Mouse (Mus musculus): Measurements from ENCODE around the gene Dnah6. TPM values are rescaled to one million over a fixed set of nuclear protein-coding genes. Genes with fewer than 3 reads are reported as not detected.

Dnah6 gene
- total and polyA plus RNA-seq, 2 experiments from 2014 or later: 0.22 to 2.2 TPM

GRCm38 (mm10) chr6:73072093-73072786, 149.2 kb downstream of the Dnah6 start:
- Histone ChIP-seq H3K36me3 (ENCODE audit: insufficient read depth, low read length) (no peaks in the 10 kb centered on the region), H3K27ac (ENCODE audit: low read depth, low read length) (no peak overlapping the region), H3K4me3 (ENCODE audit: low read depth, low read length) (no peak overlapping the region), H3K4me1 (ENCODE audit: insufficient read depth, low read length) (no peaks in the 10 kb centered on the region), H3K9ac (replicated peaks; ENCODE audit: low read length, poor library complexity, severe bottlenecking) (no peak overlapping the region), H3K4me2 (ENCODE audit: low read depth, low read length, poor library complexity, severe bottlenecking) (no peak overlapping the region), H3K9me3 (ENCODE audit: low read length) (no peaks in the 10 kb centered on the region), H3K27me3 (ENCODE audit: insufficient read depth, low read length) (no peaks in the 10 kb centered on the region)
- ATAC-seq (ENCODE audit: low FRiP score): no peak
- no peak for TF ChIP-seq CTCF (IDR thresholded peaks at IDR 0.05)
- no peak for DNase-seq (ENCODE audit: low spot score)
- 79% methylated on average over 3 of the region's 3 CpGs for WGBS

GRCm38 (mm10) chr6:73071214-73071613, 150.2 kb downstream of the Dnah6 start:
- Histone ChIP-seq H3K9ac (replicated peaks; ENCODE audit: low read length, poor library complexity, severe bottlenecking) (no peak overlapping the region), H3K36me3 (ENCODE audit: insufficient read depth, low read length) (no peaks in the 10 kb centered on the region), H3K4me2 (ENCODE audit: low read depth, low read length, poor library complexity, severe bottlenecking) (no peak overlapping the region), H3K4me1 (ENCODE audit: insufficient read depth, low read length) (no peaks in the 10 kb centered on the region), H3K9me3 (ENCODE audit: low read length) (no peaks in the 10 kb centered on the region), H3K27me3 (ENCODE audit: insufficient read depth, low read length) (no peaks in the 10 kb centered on the region), H3K4me3 (ENCODE audit: low read depth, low read length) (no peak overlapping the region), H3K27ac (ENCODE audit: low read depth, low read length) (no peak overlapping the region)
- WGBS: 80% methylated on average over 3 of the region's 3 CpGs
- no peak for DNase-seq (ENCODE audit: low spot score)
- TF ChIP-seq CTCF (IDR thresholded peaks at IDR 0.05): no peak
- no peak for ATAC-seq (ENCODE audit: low FRiP score)

- H3K9me3 ChIP-seq (ENCODE audit: low read length): no peaks in the 10 kb centered on the region
- WGBS: 79% methylated on average over 6 of the region's 6 CpGs
- no peaks in the 10 kb centered on the region for H3K27me3 ChIP-seq (ENCODE audit: insufficient read depth, low read length)
- no peak for TF ChIP-seq CTCF (IDR thresholded peaks at IDR 0.05)
- H3K4me1 ChIP-seq (ENCODE audit: insufficient read depth, low read length): no peaks in the 10 kb centered on the region
- no peak for DNase-seq (ENCODE audit: low spot score)
- no peak overlapping the region for H3K9ac ChIP-seq (replicated peaks; ENCODE audit: low read length, poor library complexity, severe bottlenecking)
- no peak overlapping the region for H3K27ac ChIP-seq (ENCODE audit: low read depth, low read length)
- no peak overlapping the region for H3K4me2 ChIP-seq (ENCODE audit: low read depth, low read length, poor library complexity, severe bottlenecking)
- ATAC-seq (ENCODE audit: low FRiP score): no peak
- H3K36me3 ChIP-seq (ENCODE audit: insufficient read depth, low read length): no peaks in the 10 kb centered on the region
- no peak overlapping the region for H3K4me3 ChIP-seq (ENCODE audit: low read depth, low read length)
Observed at GRCm38 (mm10) chr6:73070663-73071062, 150.8 kb downstream of the Dnah6 start.

- Histone ChIP-seq H3K4me1 (ENCODE audit: insufficient read depth, low read length) (no peaks in the 10 kb centered on the region), H3K4me2 (ENCODE audit: low read depth, low read length, poor library complexity, severe bottlenecking) (no peak overlapping the region), H3K9me3 (ENCODE audit: low read length) (no peaks in the 10 kb centered on the region), H3K36me3 (ENCODE audit: insufficient read depth, low read length) (no peaks in the 10 kb centered on the region), H3K4me3 (ENCODE audit: low read depth, low read length) (no peak overlapping the region), H3K9ac (replicated peaks; ENCODE audit: low read length, poor library complexity, severe bottlenecking) (no peak overlapping the region), H3K27ac (ENCODE audit: low read depth, low read length) (no peak overlapping the region), H3K27me3 (ENCODE audit: insufficient read depth, low read length) (no peaks in the 10 kb centered on the region)
- TF ChIP-seq CTCF (IDR thresholded peaks at IDR 0.05): no peak
- 81% methylated on average over 3 of the region's 3 CpGs for WGBS
- ATAC-seq (ENCODE audit: low FRiP score) (no peak), DNase-seq (ENCODE audit: low spot score) (no peak)
Observed at GRCm38 (mm10) chr6:73064551-73064950, 156.9 kb downstream of the Dnah6 start.

GRCm38 (mm10) chr6:73059596-73060121, 161.8 kb downstream of the Dnah6 start:
- WGBS: 90% methylated on average over 7 of the region's 7 CpGs
- H3K9ac ChIP-seq (replicated peaks; ENCODE audit: low read length, poor library complexity, severe bottlenecking): no peak overlapping the region
- no peak overlapping the region for H3K4me3 ChIP-seq (ENCODE audit: low read depth, low read length)
- H3K4me2 ChIP-seq (ENCODE audit: low read depth, low read length, poor library complexity, severe bottlenecking): no peak overlapping the region
- H3K27ac ChIP-seq (ENCODE audit: low read depth, low read length): no peak overlapping the region
- H3K9me3 ChIP-seq (ENCODE audit: low read length): no peaks in the 10 kb centered on the region
- ATAC-seq (ENCODE audit: low FRiP score) (no peak), DNase-seq (ENCODE audit: low spot score) (no peak)
- no peaks in the 10 kb centered on the region for H3K4me1 ChIP-seq (ENCODE audit: insufficient read depth, low read length)
- no peaks in the 10 kb centered on the region for H3K36me3 ChIP-seq (ENCODE audit: insufficient read depth, low read length)
- no peaks in the 10 kb centered on the region for H3K27me3 ChIP-seq (ENCODE audit: insufficient read depth, low read length)
- no peak for TF ChIP-seq CTCF (IDR thresholded peaks at IDR 0.05)

GRCm38 (mm10) chr6:73059162-73059561, 162.3 kb downstream of the Dnah6 start:
- H3K4me2 ChIP-seq (ENCODE audit: low read depth, low read length, poor library complexity, severe bottlenecking): no peak overlapping the region
- no peaks in the 10 kb centered on the region for H3K27me3 ChIP-seq (ENCODE audit: insufficient read depth, low read length)
- ATAC-seq (ENCODE audit: low FRiP score) (no peak), DNase-seq (ENCODE audit: low spot score) (no peak)
- no peak overlapping the region for H3K27ac ChIP-seq (ENCODE audit: low read depth, low read length)
- H3K36me3 ChIP-seq (ENCODE audit: insufficient read depth, low read length): no peaks in the 10 kb centered on the region
- 86% methylated on average over 4 of the region's 4 CpGs for WGBS
- H3K4me1 ChIP-seq (ENCODE audit: insufficient read depth, low read length): no peaks in the 10 kb centered on the region
- no peak overlapping the region for H3K9ac ChIP-seq (replicated peaks; ENCODE audit: low read length, poor library complexity, severe bottlenecking)
- H3K4me3 ChIP-seq (ENCODE audit: low read depth, low read length): no peak overlapping the region
- TF ChIP-seq CTCF (IDR thresholded peaks at IDR 0.05): no peak
- no peaks in the 10 kb centered on the region for H3K9me3 ChIP-seq (ENCODE audit: low read length)

All from midbrain, postnatal 0 days (tissue).